Mouse (Mus musculus) midbrain, embryonic 15.5 days (tissue): Measurements from ENCODE around the gene Senp6. TPM values are rescaled to one million over a fixed set of nuclear protein-coding genes. Genes with fewer than 3 reads are reported as not detected.
A peak's percentile ranks its signal among the peaks of the same experiment; 100 is the strongest.

ENCODE experiments used
- ATAC-seq: fragments of 200-750 bp; cut with Nextera tagmentation; replicated peaks from 2 replicates; pipeline ENCODE4 v1.8.0; 2017; ENCODE audit warnings: moderate TSS enrichment
- H3K27ac ChIP-seq: fragments of 300-500 bp; sonication (generic); 2 replicates; pipeline ENCODE4 v1.5.1; 2015; ENCODE audit warnings: mild to moderate bottlenecking, inconsistent platforms
- H3K27me3 ChIP-seq: fragments of 300-500 bp; sonication (generic); replicated peaks from 2 replicates; pipeline ENCODE4 v1.6.1; 2015; ENCODE audit warnings: inconsistent platforms
- H3K36me3 ChIP-seq: fragments of 300-500 bp; sonication (generic); replicated peaks from 2 replicates; pipeline ENCODE4 v1.6.1; 2015; ENCODE audit warnings: inconsistent platforms
- H3K4me1 ChIP-seq: fragments of 300-500 bp; sonication (generic); 2 replicates; pipeline ENCODE4 v1.6.1; 2015; ENCODE audit warnings: inconsistent platforms
- H3K4me2 ChIP-seq: fragments of 300-500 bp; sonication (generic); 2 replicates; pipeline ENCODE4 v1.6.1; 2015; ENCODE audit warnings: inconsistent platforms, mild to moderate bottlenecking, moderate library complexity
- H3K4me3 ChIP-seq: fragments of 300-500 bp; sonication (generic); 2 replicates; pipeline ENCODE4 v1.5.1; 2015; ENCODE audit warnings: mild to moderate bottlenecking, inconsistent platforms
- H3K9ac ChIP-seq: fragments of 300-500 bp; sonication (generic); 2 replicates; pipeline ENCODE4 v1.6.1; 2015; ENCODE audit warnings: mild to moderate bottlenecking, inconsistent platforms
- H3K9me3 ChIP-seq: fragments of 300-500 bp; sonication (generic); 2 replicates; pipeline ENCODE4 v1.6.1; 2016; ENCODE audit warnings: inconsistent platforms
- WGBS: fragments of 180-500 bp; shearing (Covaris S2); methylation state at CpG from one replicate; pipeline ENCODE4 v1.1.7; 2015; ENCODE audit warnings: mixed read lengths; 5-methylcytosine and 5-hydroxymethylcytosine counted together
- polyA plus RNA-seq: library from polyadenylated mRNA; unstranded; fragments of >200 nt; fragmentation: Nextera tagmentation; extraction: Ambion mirVana; gene quantifications from 2 replicates; pipeline ENCODE4 v1.2.1, GENCODE M21; 2015

Gene Senp6
- polyA plus RNA-seq, 1 experiment from 2014 or later = 54.7 TPM

DNA sequence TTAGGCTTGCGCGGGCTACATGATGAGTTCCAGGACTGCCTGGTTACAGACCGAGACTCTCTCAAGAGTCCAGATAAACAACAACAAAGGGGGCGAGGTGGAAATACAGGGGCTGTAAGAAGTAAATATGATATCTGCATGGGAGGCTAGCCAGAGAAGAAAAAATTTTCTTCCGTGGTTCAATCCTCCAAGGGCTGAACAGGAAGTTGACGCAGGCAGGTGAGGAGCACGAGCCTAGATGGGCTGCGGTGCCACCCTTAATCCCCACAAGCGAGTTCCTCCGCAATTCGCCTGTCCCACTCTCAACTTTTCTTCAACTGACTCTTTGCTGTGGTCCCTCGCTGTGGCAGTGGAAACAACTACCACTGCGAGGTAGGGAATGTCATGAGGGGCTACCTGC is 97.5 kb downstream of the Senp6 start:
- peak overlapping the region; percentile 94 for H3K4me3 ChIP-seq
- peaks cover 7% of the 10 kb centered on the region for H3K4me1 ChIP-seq
- H3K27me3 ChIP-seq = no peaks in the 10 kb centered on the region
- no peaks in the 10 kb centered on the region; the same call in 1 of the 2 replicates for H3K9me3 ChIP-seq
- ATAC-seq = peak; percentile 10
- H3K27ac ChIP-seq = no peak overlapping the region; the same call in 1 of the 2 replicates
- no peaks in the 10 kb centered on the region for H3K36me3 ChIP-seq
- H3K9ac ChIP-seq = peak overlapping the region; percentile 82; the same call in 1 of the 2 replicates
- WGBS = 3% methylated on average over 13 of the region's 13 CpGs
- peak overlapping the region; percentile 64 for H3K4me2 ChIP-seq

- peak; percentile 96 for ATAC-seq
- H3K27me3 ChIP-seq = no peaks in the 10 kb centered on the region
- H3K9me3 ChIP-seq = no peaks in the 10 kb centered on the region; the same call in 1 of the 2 replicates
- WGBS = under 1% methylated on average over 69 of the region's 69 CpGs
- peak within 1 kb of the TSS; percentile 82 for H3K9ac ChIP-seq
- H3K36me3 ChIP-seq = no peaks in the 10 kb centered on the region
- H3K27ac ChIP-seq = peak within 1 kb of the TSS; percentile 84
- peak within 1 kb of the TSS; percentile 64 for H3K4me2 ChIP-seq
- peaks cover 7% of the 10 kb centered on the region for H3K4me1 ChIP-seq
- H3K4me3 ChIP-seq = peak within 1 kb of the TSS; percentile 94
Measured at GRCm38 (mm10) chr9:80164611-80165474, 98.1 kb downstream of the Senp6 start, which contains the start of gene Myo6. Myo6 (plus strand) TSS chr9:80165031.

DNA sequence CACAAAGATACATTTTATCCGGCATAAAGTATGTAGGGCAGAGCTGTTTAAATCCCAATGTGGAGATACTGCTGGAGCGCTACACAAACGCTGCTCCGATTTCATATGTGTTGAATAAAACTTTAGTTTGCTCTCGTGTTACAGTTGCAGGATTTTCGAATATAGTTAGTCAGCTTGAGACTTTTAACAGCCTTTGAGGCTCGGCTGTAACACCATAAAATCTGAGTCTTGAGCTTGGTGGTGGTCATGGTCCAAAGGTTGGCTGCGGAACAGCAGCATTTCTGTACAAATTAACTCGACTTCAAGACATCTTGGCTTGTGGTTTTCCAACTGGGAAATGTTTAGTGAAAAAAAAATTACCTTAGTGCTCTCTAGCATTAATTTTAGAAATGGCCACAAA is 99.0 kb downstream of the Senp6 start:
- Histone ChIP-seq H3K4me1 (peaks cover 7% of the 10 kb centered on the region), H3K4me2 (peak overlapping the region; percentile 64), H3K9me3 (no peaks in the 10 kb centered on the region; the same call in 1 of the 2 replicates), H3K27me3 (no peaks in the 10 kb centered on the region), H3K36me3 (no peaks in the 10 kb centered on the region), H3K9ac (no peak overlapping the region), H3K4me3 (peak overlapping the region; percentile 94), H3K27ac (no peak overlapping the region)
- 47% methylated on average over 9 of the region's 9 CpGs for WGBS
- ATAC-seq = no peak

- no peaks in the 10 kb centered on the region for H3K27me3 ChIP-seq
- peaks cover 7% of the 10 kb centered on the region for H3K4me1 ChIP-seq
- H3K9me3 ChIP-seq = no peaks in the 10 kb centered on the region; the same call in 1 of the 2 replicates
- WGBS = 82% methylated on average over 6 of the region's 6 CpGs
- no peak for ATAC-seq
- no peak overlapping the region for H3K4me2 ChIP-seq
- H3K36me3 ChIP-seq = no peaks in the 10 kb centered on the region
- no peak overlapping the region for H3K9ac ChIP-seq
- no peak overlapping the region for H3K27ac ChIP-seq
- 0 out of 2 replicates have a peak overlapping the region, but pooled peaks have one; percentile 4 for H3K4me3 ChIP-seq
Measured at GRCm38 (mm10) chr9:80166425-80166824, 99.7 kb downstream of the Senp6 start.

DNA sequence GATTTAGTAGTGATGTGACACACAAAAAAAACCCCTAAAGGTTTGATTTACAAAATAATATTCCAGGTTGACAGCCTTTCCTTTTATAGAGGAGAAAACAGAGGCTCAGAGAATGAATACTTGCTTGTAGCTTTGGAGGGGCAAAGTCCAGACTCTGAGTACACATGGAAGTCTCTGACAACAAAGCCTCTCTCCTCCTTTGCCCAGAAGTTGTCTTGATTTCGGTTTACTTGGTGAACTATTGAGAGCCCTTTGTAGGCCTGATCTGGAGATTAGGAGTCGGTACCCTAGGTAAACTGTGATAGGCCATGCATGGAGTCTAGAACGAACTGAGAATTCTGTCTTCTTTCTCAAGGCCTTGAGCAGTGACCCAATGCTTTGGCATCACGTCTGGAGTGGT is 100.4 kb downstream of the Senp6 start:
- Histone ChIP-seq H3K27ac (no peak overlapping the region), H3K4me1 (peaks cover 7% of the 10 kb centered on the region), H3K36me3 (no peaks in the 10 kb centered on the region), H3K9me3 (no peaks in the 10 kb centered on the region; the same call in 1 of the 2 replicates), H3K27me3 (no peaks in the 10 kb centered on the region), H3K4me3 (no peak overlapping the region), H3K9ac (no peak overlapping the region), H3K4me2 (no peak overlapping the region)
- no peak for ATAC-seq
- 63% methylated on average over 4 of the region's 4 CpGs for WGBS

DNA sequence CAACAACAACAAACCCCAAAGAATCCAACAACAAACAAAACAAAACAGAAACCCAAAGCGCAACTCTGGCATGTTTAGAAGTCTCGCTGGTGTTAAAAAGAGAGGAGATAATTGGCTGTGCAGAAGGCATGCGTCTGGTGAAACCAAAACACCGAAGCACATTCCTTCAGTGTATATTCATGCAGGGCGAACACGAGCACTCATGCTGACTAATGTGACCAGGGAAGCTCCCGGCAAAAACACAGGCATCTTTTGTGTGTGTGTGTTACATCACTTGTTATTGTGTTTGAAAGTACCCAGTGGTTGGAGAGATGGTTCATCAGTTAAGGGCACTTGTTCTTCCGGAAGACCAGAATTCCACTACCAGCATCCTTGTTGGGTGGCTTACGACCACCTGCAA is 102.8 kb downstream of the Senp6 start:
- H3K9ac ChIP-seq = no peak overlapping the region
- no peak for ATAC-seq
- 85% methylated on average over 9 of the region's 9 CpGs for WGBS

DNA sequence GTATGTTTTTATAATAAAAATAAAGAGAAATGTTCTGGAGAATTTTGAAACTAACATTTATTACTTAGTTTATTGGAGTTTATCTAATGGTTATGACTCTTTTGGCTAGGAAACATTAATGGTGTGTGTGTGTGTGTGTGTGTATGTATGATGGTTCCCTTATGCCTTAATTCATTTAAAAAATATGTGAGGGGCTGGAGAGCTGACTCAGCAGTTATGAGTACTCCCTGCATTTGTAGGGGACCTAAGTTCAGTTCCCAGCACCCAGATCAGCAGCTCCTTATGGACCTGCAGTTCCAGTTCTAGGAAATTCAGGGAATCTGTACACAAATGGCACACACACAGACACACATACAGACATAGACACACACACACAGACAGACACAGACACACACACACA is 104.5 kb downstream of the Senp6 start:
- ATAC-seq = no peak
- H3K9ac ChIP-seq = no peak overlapping the region
- H3K36me3 ChIP-seq = no peaks in the 10 kb centered on the region
- peaks cover 4% of the 10 kb centered on the region for H3K4me1 ChIP-seq
- H3K27ac ChIP-seq = no peak overlapping the region
- no peak overlapping the region for H3K4me3 ChIP-seq
- no peak overlapping the region for H3K4me2 ChIP-seq
- no peaks in the 10 kb centered on the region for H3K9me3 ChIP-seq
- no peaks in the 10 kb centered on the region for H3K27me3 ChIP-seq

More for the DNA sequence above, 102.8 kb downstream of the Senp6 start:
- H3K27me3 ChIP-seq = no peaks in the 10 kb centered on the region
- H3K36me3 ChIP-seq = no peaks in the 10 kb centered on the region
- H3K4me2 ChIP-seq = no peak overlapping the region
- no peaks in the 10 kb centered on the region for H3K9me3 ChIP-seq
- H3K4me1 ChIP-seq = peaks cover 4% of the 10 kb centered on the region
- H3K27ac ChIP-seq = no peak overlapping the region
- no peak overlapping the region for H3K4me3 ChIP-seq

GRCm38 (mm10) chr9:80172396-80173222 is 105.9 kb downstream of the Senp6 start:
- WGBS = 62% methylated on average over 8 of the region's 8 CpGs
- no peak for ATAC-seq
- no peaks in the 10 kb centered on the region for H3K9me3 ChIP-seq
- H3K9ac ChIP-seq = no peak overlapping the region
- H3K27ac ChIP-seq = no peak overlapping the region
- H3K4me2 ChIP-seq = no peak overlapping the region
- no peaks in the 10 kb centered on the region for H3K27me3 ChIP-seq
- H3K4me3 ChIP-seq = no peak overlapping the region
- no peaks in the 10 kb centered on the region for H3K36me3 ChIP-seq
- H3K4me1 ChIP-seq = peaks cover 4% of the 10 kb centered on the region

DNA sequence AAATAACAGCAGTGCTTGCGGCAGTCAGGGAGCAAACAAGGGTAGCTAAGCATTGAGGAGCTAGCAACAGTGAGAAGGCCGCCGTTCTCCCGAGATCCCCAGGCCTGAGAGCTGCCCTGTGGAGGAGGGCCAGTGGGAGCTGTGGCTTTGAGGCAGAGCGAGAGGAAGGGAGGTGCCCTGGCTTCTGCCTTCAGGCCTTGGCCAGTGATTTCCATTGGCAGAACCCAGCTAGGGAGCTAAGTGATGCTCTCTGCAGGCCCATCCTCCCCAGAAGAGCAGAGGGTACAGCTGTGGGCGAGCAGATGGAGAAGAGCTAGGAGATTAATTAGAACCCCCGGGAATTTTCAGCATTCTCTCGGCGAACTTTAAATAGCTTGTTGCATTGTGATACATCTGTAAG is 106.9 kb downstream of the Senp6 start:
- Histone ChIP-seq H3K9ac (no peak overlapping the region), H3K36me3 (no peaks in the 10 kb centered on the region), H3K4me2 (no peak overlapping the region), H3K4me1 (peaks cover 4% of the 10 kb centered on the region), H3K4me3 (no peak overlapping the region), H3K27ac (peak overlapping the region; percentile 34; the same call in 1 of the 2 replicates), H3K27me3 (no peaks in the 10 kb centered on the region), H3K9me3 (no peaks in the 10 kb centered on the region)
- WGBS = 25% methylated on average over 9 of the region's 9 CpGs
- peak; percentile 85 for ATAC-seq

DNA sequence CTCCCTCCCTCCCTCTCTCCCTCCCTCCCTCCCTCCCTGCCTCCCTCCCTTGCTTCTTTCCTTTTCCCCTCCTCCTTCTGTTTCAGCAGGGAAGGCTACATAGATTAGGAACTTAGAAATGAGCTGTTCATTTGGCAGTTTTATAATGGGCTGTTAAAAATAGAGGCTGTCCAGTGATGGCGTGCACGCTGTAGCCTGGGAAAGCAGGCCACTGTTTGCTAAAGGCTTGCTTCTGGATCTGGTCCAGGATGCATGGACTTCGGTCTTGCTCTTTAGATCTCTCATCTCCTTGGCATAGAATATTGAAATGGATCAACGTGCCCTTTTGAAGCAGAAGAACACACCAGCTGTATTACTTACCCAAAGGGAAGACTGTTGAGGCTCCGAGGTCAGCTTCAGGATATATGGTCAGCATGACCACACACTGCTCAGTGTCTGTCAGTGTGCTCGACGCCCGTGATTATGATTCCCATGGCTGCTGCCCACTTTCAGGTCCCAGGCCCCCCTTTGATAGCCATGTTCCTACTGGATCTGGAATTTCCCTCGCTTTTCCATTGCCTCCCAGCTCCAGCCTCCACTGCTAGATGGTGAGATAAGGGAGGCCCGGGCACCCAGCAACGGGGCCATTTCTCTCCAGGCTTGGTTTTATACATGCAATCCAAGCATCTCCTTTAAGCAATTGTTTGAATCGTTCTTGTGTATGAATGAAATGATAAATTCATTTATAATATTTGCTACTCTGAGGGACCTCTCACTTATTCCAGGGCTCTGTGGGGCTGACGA is 110.2 kb downstream of the Senp6 start:
- Histone ChIP-seq H3K4me2 (no peak overlapping the region), H3K27ac (no peak overlapping the region), H3K9ac (no peak overlapping the region), H3K9me3 (no peaks in the 10 kb centered on the region), H3K4me1 (peaks cover 4% of the 10 kb centered on the region), H3K27me3 (no peaks in the 10 kb centered on the region), H3K4me3 (no peak overlapping the region), H3K36me3 (no peaks in the 10 kb centered on the region)
- 79% methylated on average over 13 of the region's 13 CpGs for WGBS
- no peak for ATAC-seq

- no peaks in the 10 kb centered on the region for H3K9me3 ChIP-seq
- 82% methylated on average over 2 of the region's 2 CpGs for WGBS
- H3K27ac ChIP-seq = no peak overlapping the region
- ATAC-seq = 0 out of 2 replicates have a peak, but pooled peaks have one; percentile 15
- H3K4me1 ChIP-seq = peaks cover 1% of the 10 kb centered on the region
- H3K4me3 ChIP-seq = no peak overlapping the region
- no peaks in the 10 kb centered on the region for H3K36me3 ChIP-seq
- no peak overlapping the region for H3K9ac ChIP-seq
- H3K27me3 ChIP-seq = no peaks in the 10 kb centered on the region
- no peak overlapping the region for H3K4me2 ChIP-seq
Measured at GRCm38 (mm10) chr9:80178670-80179069, 112.0 kb downstream of the Senp6 start.
